Mouse (Mus musculus) adrenal gland, adult (tissue): ENCODE data around the gene Rhbdd2.
"Not testable (repeated sequence)": the region's sequence is repeated elsewhere in the genome, so short reads cannot be mapped to it uniquely, and the experiment has no call there.

Experiments
- DNase-seq, 2 experiments: peaks; one replicate each; pipeline ENCODE4 v3.0.0; 2022 to 2023; ENCODE audit warnings: low spot score in 1 of 2; ENCODE audit not compliant: inconsistent age in 2 of 2

Gene Rhbdd2

DNA sequence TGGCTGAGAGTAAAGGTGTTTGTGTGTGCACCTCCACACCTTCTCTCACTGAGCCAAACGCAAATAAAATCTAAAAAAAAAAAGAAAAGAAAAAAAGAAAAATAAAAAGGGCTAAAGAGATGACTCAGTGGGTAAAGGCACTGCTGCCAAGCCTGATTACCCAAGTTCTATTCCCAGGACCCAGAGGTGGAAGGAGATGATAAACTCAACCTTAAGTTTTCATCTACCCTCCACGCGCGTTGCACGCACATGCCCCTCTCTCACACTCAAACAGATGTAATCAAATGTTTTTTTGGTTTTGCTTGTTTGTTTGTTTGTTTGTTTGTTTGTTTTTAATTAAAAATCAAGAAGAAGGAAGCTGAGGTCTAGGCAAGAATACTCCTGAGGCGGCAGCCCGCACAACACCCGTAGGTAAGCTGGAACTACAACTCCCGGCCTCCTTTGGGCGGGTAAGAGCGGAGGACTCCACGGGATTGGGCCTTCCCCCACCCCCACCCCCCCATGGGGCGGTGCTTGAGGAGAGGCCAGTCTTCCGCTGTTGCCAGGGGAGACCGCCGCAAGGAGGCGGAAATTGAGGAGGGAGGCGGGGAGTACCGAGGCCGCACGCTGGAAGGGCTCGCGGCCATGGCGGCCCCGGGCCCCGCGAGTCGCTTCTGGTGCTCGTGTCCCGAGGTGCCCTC lies at the start of gene Rhbdd2:
TSS of gene Rhbdd2 (plus strand) at position 502 of the 680 bp plus-strand sequence.
- DNase-seq, result peak; percentile 98 to 99

DNA sequence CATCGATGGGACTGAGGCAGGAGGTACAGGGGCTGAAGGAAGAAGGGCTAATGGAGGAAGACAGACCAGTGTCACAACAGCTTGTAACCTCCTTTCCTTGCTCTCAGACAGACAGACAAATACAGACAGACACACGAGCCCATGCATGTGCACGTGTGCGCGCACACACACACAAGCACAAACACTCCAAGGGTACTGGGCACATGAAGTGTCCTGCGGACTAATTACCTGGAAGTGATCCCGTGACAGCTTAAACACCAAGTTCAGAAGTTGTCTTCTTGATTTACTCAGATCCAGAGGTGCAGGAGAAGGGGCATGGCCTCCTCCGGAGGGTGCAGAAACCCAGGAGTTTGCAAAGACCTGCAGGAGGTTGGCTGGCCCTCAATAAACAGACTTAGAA lies 46.7 kb upstream of the Rhbdd2 start:
- DNase-seq, result no peak

DNA sequence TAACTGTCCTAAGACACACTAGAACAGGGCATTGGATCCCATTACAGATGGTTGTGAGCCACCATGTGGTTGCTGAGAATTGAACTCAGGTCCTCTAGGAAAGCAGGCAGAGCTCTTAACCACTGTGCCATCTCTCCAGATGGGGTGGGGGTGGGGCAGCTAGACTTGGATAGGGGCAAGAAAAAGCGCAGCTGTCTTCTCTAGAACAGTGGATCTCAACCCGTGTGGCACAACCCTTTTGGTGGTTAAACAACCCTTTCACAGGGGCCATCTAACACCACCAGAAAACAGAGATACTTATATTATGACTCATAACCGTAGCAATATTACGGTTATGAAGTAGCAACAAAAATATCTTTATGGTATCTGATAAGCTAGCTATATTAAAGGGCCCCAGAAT lies 44.7 kb upstream of the Rhbdd2 start:
- DNase-seq, result no peak

DNA sequence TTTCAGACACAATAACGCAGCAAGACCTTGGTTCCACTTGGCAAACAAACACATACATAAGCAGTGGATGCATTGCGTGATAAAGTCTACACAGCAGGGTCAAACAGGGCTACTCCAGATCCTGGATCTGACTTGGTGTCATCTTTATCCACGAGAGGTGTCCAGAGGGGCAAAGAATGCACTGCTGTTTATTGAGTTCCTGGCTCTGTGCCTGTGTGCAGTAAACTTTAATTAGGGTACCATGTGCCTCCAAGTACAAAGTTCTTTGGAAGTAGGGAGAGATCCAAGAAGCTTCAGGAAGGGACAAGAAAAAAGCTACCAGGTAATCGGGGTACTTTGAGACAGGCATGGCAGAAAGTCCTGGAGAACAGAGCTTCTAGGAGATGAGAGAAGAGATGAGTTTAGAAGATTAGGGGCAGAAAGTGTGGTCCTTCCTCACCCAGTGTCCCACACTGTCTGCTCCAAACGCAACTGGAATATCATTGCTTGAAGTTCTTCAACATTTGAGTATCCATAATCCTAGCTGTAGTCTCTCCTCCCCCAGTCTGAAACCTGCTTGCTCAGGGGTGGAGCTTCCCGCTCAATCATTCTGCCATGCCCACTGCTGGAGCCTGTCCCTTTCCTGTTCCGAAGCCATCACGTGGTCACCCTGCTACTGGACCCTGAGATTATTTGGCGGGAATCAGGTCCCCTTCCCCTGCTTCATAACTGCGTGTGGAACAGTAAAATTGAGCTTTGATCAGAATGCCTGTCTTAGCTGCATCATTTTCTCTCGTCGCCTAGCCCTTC lies 42.2 kb upstream of the Rhbdd2 start:
- no peak for DNase-seq

DNA sequence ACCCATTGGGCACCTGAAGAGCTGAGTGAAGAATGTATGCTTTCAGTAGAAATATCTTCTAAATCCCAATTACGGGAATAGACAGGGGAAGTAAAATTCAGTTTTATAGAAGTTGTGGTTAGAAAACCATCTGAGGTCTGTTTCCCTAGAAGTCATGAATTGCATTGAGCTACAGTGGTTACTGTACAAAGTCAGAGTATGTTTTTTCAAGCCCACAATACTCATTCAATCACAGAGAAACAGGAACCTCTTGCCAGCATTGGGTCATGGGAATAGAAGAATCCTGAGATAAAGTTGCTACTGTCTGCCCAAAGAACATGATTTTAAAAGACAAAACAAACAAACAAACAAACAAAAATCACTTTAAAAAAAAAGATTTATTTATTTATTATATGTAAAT lies 27.8 kb upstream of the Rhbdd2 start:
- DNase-seq, result not testable (repeated sequence)

DNA sequence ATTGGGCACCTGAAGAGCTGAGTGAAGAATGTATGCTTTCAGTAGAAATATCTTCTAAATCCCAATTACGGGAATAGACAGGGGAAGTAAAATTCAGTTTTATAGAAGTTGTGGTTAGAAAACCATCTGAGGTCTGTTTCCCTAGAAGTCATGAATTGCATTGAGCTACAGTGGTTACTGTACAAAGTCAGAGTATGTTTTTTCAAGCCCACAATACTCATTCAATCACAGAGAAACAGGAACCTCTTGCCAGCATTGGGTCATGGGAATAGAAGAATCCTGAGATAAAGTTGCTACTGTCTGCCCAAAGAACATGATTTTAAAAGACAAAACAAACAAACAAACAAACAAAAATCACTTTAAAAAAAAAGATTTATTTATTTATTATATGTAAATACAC lies 25.7 kb upstream of the Rhbdd2 start:
- DNase-seq, result not testable (repeated sequence)

DNA sequence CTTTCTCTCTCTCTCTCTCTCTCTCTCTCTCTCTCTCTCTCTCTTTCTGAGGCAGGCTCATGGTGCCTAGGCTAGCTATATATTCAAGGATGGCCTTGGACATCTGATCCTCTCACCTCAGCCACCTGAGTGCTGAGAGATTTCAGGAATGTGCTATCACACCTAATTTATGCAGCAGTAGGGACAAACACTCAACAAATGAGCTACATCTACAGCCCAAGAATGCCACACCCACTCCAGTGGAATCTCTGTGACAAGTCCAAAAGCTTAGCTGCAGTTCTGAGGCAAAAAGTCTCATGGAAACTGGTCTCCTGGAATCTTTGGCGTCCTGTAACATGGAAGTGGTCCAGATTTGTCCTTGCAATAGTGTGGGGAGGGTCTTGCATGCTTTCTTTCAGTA lies 24.8 kb upstream of the Rhbdd2 start:
- no peak for DNase-seq

DNA sequence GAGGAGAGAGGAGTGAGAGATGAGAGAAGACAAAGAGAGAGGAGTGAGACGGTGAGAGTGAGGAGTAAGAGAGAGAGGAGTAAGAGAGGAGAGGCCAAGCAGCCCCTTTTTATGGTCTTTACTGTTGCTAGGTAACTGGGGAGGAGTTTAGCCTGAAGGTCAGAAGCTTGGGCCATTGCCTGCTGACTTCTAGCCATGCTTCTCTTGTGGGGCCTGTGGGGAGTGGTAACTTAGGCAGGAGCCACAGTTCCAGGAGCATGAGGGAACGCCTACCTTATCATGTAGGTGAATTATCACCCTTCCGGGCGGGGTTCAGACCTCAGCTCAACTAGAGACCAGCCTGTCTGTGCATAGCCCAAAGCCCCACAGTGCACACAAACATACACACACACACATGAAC lies 22.6 kb upstream of the Rhbdd2 start:
- peak in 1 of 2 experiments; percentile 53 for DNase-seq

DNA sequence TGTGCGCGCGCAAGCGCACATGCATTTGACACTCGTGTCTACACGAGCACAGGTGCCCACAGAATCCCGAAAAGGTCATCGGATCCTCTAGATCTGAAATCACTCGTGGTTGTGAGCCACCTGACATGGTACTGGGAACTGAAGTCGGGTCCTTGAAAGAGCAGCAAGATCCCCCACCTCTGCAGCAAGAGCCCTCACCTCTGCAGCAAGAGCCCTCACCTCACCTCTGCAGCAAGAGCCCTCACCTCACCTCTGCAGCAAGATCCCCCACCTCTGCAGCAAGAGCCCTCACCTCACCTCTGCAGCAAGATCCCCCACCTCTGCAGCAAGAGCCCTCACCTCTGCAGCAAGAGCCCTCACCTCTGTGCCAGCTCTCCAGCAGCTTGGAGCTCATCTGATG lies 12.7 kb upstream of the Rhbdd2 start:
- DNase-seq, result not testable (repeated sequence)

DNA sequence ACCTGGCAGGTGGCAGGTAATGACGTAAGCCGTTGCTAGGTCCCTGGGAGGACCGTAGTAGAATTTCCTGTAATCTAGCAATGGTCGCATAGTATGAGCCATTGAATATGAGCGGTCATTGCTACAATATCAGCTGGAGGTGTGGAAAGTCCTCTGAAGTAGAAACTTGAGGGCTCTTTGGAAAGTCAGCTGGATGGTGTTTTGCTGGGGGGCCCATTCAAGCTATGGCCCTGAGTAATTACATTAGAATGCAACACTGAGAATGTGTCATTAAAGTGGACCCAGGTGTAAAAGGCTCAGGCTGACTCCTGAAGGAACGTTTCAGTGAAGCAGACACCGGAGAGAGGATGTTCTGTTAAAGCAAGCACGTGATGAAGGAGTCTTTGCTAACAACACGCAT lies 11.9 kb upstream of the Rhbdd2 start:
- DNase-seq, result no peak

DNA sequence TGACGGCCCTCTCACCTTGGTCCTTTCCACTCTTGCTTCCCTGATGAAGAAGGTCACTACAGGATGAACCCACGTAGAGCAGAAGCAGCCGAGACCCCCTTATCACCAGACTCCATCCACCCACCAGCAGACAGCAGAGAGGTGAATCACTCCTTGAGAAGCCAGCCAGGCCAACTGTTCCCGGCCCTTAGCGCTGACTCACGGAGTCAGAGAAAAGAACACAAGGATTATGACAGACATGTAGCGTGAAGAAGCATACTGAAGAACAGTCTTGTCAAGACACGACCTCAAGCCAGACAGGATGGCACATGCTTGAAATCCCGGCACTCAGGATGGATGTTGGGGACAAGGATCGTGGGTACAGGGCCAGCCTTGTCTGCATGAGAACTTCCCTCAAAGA lies 10.7 kb upstream of the Rhbdd2 start:
- DNase-seq, result peak; percentile 66 to 67

DNA sequence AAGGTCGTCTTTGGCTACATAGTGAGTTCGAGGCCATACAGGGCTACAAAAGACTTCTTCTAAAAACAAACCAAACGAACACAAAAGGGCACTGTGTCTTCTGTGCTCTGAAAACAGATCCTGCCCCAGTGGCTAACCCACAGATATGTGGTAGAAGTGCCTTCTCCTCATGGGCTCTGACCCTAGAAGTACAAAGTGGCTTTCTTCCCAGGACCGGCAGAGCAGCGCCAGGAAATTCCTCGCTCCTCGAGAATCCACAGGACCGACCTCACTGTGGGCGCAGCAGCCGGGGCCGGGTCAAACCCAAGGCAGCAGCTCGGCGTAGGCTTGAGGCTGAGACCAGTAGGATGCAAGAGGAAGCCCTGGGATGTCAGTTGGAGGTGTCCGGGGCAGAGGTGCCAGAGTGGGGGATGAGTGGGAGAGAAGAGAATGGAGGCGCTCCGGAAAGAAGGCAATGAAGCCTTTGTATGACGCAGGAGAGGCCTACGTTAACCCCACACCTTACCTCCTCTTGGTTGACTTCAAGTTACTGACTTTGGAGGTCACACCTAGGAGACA lies 9.3 kb upstream of the Rhbdd2 start:
- no peak for DNase-seq

DNA sequence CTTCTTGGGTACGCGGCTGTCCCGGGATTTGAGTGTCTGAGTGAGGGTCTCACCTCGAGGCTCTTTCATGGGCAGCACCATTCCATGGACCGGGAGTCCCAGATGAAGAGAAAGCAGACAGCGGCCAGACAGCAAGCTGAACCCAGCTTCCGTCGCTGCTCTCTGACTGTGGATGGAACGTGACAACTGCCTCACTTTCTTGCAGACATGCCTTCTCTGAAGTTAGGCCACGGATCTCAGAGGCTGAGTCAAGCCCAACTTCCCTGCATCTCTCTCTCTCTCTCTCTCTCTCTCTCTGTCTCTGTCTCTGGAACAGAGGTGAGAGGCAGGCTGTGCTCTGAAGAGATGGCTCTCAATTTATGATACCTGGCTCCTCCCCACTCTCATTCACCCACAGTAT lies 3.5 kb upstream of the Rhbdd2 start:
- no peak for DNase-seq

DNA sequence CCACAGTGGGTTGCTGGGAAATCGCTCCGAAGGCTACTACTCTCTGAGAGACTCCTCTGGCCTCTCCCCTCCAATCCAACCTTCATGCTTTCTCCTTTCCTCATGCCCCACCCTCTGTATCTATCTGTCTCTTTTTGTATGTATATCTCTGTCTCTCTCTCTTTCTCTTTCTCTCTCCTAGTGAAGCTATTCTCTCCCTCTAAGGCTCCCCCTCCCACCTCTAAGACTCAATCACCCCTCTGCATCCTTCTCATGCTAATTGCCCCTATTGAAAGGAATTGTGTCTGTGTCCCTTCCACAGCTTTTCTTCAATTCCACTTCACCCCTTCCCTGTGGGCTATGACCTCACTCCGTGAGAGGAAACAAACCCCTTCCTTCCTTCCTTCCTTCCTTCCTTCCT lies 3.0 kb upstream of the Rhbdd2 start:
- no peak for DNase-seq

DNA sequence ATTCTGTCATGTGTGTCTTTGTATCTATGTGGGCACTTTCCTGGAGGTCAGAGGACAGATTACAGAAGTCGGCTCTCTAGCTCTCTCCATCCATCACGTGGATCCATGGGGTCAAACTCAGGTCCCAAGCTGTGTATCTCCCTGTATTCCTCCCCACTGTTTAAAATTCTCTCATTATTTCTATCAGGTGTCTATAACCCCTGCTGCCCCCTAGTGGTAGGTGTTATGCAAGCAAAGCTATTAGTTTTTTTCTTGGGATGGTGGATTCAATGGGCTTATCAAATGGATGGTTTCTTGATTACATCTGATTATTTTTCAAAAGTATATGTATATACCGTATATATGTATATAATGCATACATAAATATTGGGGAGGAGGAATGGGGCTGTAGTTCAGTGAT lies 1.8 kb upstream of the Rhbdd2 start:
- peak; percentile 46 to 90 for DNase-seq

DNA sequence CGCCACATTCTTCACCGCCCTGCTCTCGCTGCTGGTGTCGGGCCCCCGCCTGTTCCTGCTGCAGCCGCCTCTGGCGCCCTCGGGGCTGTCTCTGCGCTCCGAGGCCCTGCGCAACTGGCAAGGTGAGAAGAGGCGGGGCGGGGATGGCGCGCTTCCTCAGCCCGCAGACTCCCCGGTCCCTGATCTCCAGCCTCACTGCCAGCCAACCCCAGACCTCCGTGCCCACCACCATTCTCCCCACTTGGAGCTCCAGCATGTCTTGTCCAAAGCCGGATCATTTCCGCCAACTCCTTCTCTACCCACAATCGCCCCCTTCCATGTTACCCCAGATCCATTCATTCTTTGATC lies 353 bp downstream of the Rhbdd2 start:
- no peak for DNase-seq

DNA sequence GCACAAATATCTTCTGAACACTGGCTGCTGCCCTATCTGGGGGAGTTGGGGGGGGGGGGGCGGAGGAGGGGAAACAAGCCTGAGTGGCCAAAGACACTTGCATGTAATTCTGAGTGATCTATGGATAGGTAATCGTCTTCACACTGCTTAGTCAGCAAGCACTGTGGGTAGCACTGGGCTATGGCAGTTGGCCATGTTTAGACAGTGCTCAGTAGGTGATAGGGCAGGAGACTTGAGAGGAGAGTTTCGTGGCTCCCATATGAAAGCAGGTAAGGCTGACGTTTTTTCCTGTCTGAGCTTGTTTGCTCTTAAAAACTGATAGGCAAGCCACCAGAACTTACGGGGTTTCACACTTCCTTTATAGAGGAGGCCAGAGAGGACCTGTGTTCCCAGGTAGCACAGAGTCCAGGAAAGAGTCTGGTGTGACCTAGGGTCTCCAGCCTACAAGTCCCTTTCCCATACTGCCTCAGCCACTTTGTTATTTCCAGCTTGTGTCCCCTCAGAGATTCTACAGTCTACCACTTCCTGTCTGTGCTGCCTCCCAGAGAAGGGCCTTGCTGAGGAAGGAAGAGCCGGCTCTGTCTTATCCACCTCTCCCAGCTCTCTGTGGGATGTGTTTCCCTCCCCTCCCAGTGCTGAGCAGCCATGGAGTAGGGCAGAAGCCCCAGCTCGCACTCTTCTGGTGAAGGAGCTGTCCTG lies 7.5 kb downstream of the Rhbdd2 start:
- DNase-seq, result no peak

DNA sequence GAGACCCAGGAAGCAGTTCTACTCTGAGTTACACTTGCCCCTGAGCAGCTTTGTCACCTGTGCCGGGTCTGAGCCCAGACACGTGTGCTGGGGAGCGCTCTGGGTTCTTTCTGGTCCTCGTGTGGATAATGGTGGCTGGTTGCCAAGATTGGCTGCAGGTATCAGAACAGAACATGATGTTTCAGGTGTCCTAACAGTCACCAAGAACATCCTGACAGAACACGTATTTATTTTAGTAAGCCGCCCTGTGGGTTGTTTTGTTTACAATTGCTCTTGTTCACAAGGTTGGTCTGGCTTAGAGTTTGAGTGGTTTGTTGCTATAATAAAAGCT lies 8.0 kb downstream of the Rhbdd2 start:
- DNase-seq, result no peak

DNA sequence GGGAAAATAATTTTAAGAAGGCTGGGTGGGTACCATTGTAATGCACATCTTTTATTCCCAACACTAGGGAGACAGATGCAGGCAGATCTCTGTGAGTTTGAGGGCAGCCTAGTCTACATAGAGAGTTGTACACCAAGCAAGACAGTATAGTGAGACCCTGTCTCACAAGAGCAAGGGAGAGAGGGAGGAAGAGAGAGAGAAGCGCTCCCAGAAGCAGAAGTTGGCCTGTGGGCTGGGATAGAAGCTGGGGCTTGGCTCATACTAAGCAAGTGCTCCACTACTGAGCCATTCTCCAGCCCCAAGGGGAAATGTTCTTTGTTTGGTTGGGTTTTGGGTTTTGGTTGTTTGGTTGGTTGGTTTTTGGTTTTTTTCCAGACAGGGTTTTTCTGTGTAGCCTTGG lies 8.6 kb downstream of the Rhbdd2 start:
- DNase-seq, result no peak

DNA sequence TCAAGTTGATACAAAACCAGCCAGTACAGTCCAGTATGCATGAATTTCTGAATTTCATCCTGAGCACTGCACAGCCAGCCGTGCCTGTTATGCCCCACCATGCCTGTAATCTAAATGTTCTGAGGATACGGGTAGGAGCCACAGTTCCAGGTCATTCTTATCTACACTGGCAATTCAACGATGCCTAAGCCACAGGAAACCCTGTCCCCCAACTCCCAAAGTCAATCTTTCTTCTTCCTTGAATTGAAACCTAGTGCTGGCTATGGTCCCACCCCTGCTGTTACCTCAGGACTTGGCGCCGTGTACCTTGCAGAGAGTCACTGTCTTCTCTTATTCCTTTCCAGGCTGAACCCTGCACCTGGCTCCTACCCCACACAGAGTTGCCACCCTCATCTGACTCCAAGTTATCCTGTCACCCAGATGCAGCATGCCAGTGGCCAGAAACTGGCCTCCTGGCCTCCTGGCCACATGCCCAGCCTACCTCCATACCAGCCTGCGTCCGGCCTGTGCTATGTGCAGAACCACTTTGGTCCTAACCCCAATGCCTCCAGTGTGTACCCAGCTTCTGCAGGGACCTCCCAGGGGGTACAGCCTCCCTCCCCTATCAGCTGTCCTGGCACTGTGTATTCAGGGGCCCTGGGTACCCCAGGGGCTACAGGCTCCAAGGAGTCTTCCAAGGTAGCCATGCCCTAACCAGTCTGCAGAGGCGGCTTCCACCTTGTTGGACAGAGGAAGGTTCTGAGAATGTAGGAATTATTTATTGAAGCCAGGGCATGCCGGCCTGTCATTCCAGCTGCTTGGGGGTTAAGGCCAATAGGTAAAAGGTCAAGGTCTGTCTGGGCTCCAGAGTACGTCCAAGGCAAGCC lies 10.5 kb downstream of the Rhbdd2 start:
- peak in 1 of 2 experiments; percentile 65 for DNase-seq

DNA sequence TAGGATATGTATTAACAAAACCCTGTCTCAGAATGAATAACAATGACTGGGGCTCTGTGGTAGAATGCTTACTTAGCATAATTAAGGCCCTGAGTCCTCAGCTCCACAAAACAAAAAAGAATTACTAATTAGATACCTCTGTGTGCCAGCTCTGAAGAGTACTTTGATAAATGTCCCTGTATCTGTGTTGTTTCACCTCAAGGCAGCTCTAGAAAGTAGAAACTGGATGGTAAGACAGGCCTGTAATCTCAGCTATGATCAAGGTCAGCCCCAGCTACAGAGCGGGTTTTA lies 11.1 kb downstream of the Rhbdd2 start:
- DNase-seq, result no peak
